Mouse (Mus musculus) kidney, embryonic 16.5 days (tissue): ENCODE data around the gene Cox20. TPM values are rescaled to one million over a fixed set of nuclear protein-coding genes. Genes with fewer than 3 reads are reported as not detected.
"Not testable (repeated sequence)": the region's sequence is repeated elsewhere in the genome, so short reads cannot be mapped to it uniquely, and the experiment has no call there.

Source experiments
- ATAC-seq: fragments of 200-750 bp; cut with Nextera tagmentation; 2 replicates; pipeline ENCODE4 v1.8.0; 2017; ENCODE audit warnings: moderate TSS enrichment; ENCODE audit not compliant: low FRiP score, low TSS enrichment
- H3K27ac ChIP-seq: fragments of 300-500 bp; sonication (generic); 2 replicates; pipeline ENCODE4 v1.5.1; 2014; ENCODE audit warnings: low read length
- H3K27me3 ChIP-seq: fragments of 300-500 bp; sonication (generic); 2 replicates; pipeline ENCODE4 v1.6.1; 2014; ENCODE audit warnings: low read length, control low read depth, mixed read lengths; ENCODE audit not compliant: insufficient read depth
- H3K36me3 ChIP-seq: fragments of 300-500 bp; sonication (generic); 2 replicates; pipeline ENCODE4 v1.6.1; 2014; ENCODE audit warnings: low read length, control low read depth, mixed read lengths; ENCODE audit not compliant: insufficient read depth
- H3K4me1 ChIP-seq: fragments of 300-500 bp; sonication (generic); 2 replicates; pipeline ENCODE4 v1.6.1; 2014; ENCODE audit warnings: low read length, control low read depth, mixed read lengths; ENCODE audit not compliant: insufficient read depth
- H3K4me2 ChIP-seq: fragments of 300-500 bp; sonication (generic); replicated peaks from 2 replicates; pipeline ENCODE4 v1.6.1; 2014; ENCODE audit warnings: low read depth, low read length
- H3K4me3 ChIP-seq: fragments of 300-500 bp; sonication (generic); 2 replicates; pipeline ENCODE4 v1.5.1; 2014; ENCODE audit warnings: mild to moderate bottlenecking, low read length
- H3K9ac ChIP-seq: fragments of 300-500 bp; sonication (generic); replicated peaks from 2 replicates; pipeline ENCODE4 v1.6.1; 2014; ENCODE audit warnings: low read length
- H3K9me3 ChIP-seq: fragments of 300-500 bp; sonication (generic); 2 replicates; pipeline ENCODE4 v1.6.1; 2016; ENCODE audit warnings: low read length, control low read depth
- WGBS: fragments of 180-500 bp; shearing (Covaris S2); extraction: QIAGEN DNeasy Blood & Tissue Kit; methylation state at CpG from one replicate; pipeline ENCODE4 v1.1.7; 2014; 5-methylcytosine and 5-hydroxymethylcytosine counted together
- polyA plus RNA-seq: library from polyadenylated mRNA; unstranded; fragments of >200 nt; fragmentation: Nextera tagmentation; extraction: Ambion mirVana; gene quantifications from 2 replicates; pipeline ENCODE4 v1.2.1, GENCODE M21; 2015

Gene Cox20
- polyA plus RNA-seq = 111 and 124 TPM in 2 replicates

GRCm38 (mm10) chr1:178318389-178319184, at the start of gene Cox20:
Gene Cox20 (plus strand): TSS chr1:178319130.
- H3K9me3 ChIP-seq = no peaks in the 10 kb centered on the region
- H3K36me3 ChIP-seq = peaks cover 22% of the 10 kb centered on the region
- H3K4me3 ChIP-seq = peak within 1 kb of the TSS; percentile 78
- WGBS = under 1% methylated on average over 78 of the region's 83 CpGs
- peaks cover 22% of the 10 kb centered on the region for H3K4me1 ChIP-seq
- no peaks in the 10 kb centered on the region for H3K27me3 ChIP-seq
- peak; percentile 96 for ATAC-seq
- H3K4me2 ChIP-seq = peak within 1 kb of the TSS; percentile 72
- H3K27ac ChIP-seq = peak within 1 kb of the TSS; percentile 99
- H3K9ac ChIP-seq = peak within 1 kb of the TSS; percentile 87

GRCm38 (mm10) chr1:178270635-178271034, 48.3 kb upstream of the Cox20 start:
- no peak overlapping the region for H3K9ac ChIP-seq
- no peaks in the 10 kb centered on the region for H3K36me3 ChIP-seq
- ATAC-seq = no peak
- H3K4me2 ChIP-seq = no peak overlapping the region
- H3K27ac ChIP-seq = no peak overlapping the region
- 68% methylated on average over 6 of the region's 6 CpGs for WGBS
- H3K27me3 ChIP-seq = no peaks in the 10 kb centered on the region
- no peak overlapping the region for H3K4me3 ChIP-seq
- peaks cover 5% of the 10 kb centered on the region; the same call in 1 of the 2 replicates for H3K4me1 ChIP-seq
- H3K9me3 ChIP-seq = no peaks in the 10 kb centered on the region

- peak; percentile 13; the same call in 1 of the 2 replicates for ATAC-seq
- H3K4me2 ChIP-seq = peak overlapping the region; percentile 77
- H3K27me3 ChIP-seq = no peaks in the 10 kb centered on the region
- H3K9me3 ChIP-seq = no peaks in the 10 kb centered on the region
- H3K27ac ChIP-seq = no peak overlapping the region
- WGBS = 14% methylated on average over 9 of the region's 9 CpGs
- H3K36me3 ChIP-seq = no peaks in the 10 kb centered on the region
- no peak overlapping the region for H3K9ac ChIP-seq
- H3K4me3 ChIP-seq = peak overlapping the region; percentile 65
- peaks cover 7% of the 10 kb centered on the region; the same call in 1 of the 2 replicates for H3K4me1 ChIP-seq
Observed at GRCm38 (mm10) chr1:178275174-178275730, 43.7 kb upstream of the Cox20 start.

- peak; percentile 58 for ATAC-seq
- Histone ChIP-seq H3K27ac (no peak overlapping the region), H3K4me1 (peaks cover 7% of the 10 kb centered on the region; the same call in 1 of the 2 replicates), H3K9me3 (no peaks in the 10 kb centered on the region), H3K36me3 (no peaks in the 10 kb centered on the region), H3K4me2 (peak overlapping the region; percentile 77), H3K9ac (peak overlapping the region; percentile 83), H3K4me3 (peak overlapping the region; percentile 65), H3K27me3 (no peaks in the 10 kb centered on the region)
- 2% methylated on average over 11 of the region's 11 CpGs for WGBS
Observed at GRCm38 (mm10) chr1:178275738-178276053, 43.2 kb upstream of the Cox20 start.

GRCm38 (mm10) chr1:178276054-178276911, 42.6 kb upstream of the Cox20 start:
- Histone ChIP-seq H3K9ac (peak overlapping the region; percentile 83), H3K4me1 (peaks cover 7% of the 10 kb centered on the region; the same call in 1 of the 2 replicates), H3K4me2 (peak overlapping the region; percentile 77), H3K9me3 (no peaks in the 10 kb centered on the region), H3K27ac (no peak overlapping the region; the same call in 1 of the 2 replicates), H3K36me3 (no peaks in the 10 kb centered on the region), H3K4me3 (peak overlapping the region; percentile 65), H3K27me3 (no peaks in the 10 kb centered on the region)
- ATAC-seq = peak; percentile 87
- under 1% methylated on average over 78 of the region's 87 CpGs for WGBS

- not testable (repeated sequence) for H3K4me3 ChIP-seq, H3K4me2 ChIP-seq, H3K9me3 ChIP-seq, H3K36me3 ChIP-seq, ATAC-seq, H3K27me3 ChIP-seq, H3K9ac ChIP-seq, H3K27ac ChIP-seq, H3K4me1 ChIP-seq
- 92% methylated on average over 3 of the region's 3 CpGs for WGBS
Observed at GRCm38 (mm10) chr1:178283314-178283713, 35.6 kb upstream of the Cox20 start.

- no peak overlapping the region for H3K4me3 ChIP-seq
- H3K4me2 ChIP-seq = no peak overlapping the region
- no peak overlapping the region for H3K27ac ChIP-seq
- H3K9ac ChIP-seq = no peak overlapping the region
- no peak for ATAC-seq
- no peaks in the 10 kb centered on the region for H3K9me3 ChIP-seq
- no peaks in the 10 kb centered on the region for H3K27me3 ChIP-seq
- WGBS = 72% methylated on average over 2 of the region's 2 CpGs
- no peaks in the 10 kb centered on the region for H3K4me1 ChIP-seq
- no peaks in the 10 kb centered on the region for H3K36me3 ChIP-seq
Observed at GRCm38 (mm10) chr1:178283946-178284720, 34.8 kb upstream of the Cox20 start.

- no peak overlapping the region for H3K27ac ChIP-seq
- 75% methylated on average over 8 of the region's 8 CpGs for WGBS
- no peak overlapping the region for H3K9ac ChIP-seq
- H3K4me1 ChIP-seq = no peaks in the 10 kb centered on the region
- H3K27me3 ChIP-seq = no peaks in the 10 kb centered on the region
- ATAC-seq = no peak
- H3K4me3 ChIP-seq = no peak overlapping the region
- H3K9me3 ChIP-seq = no peaks in the 10 kb centered on the region
- H3K36me3 ChIP-seq = no peaks in the 10 kb centered on the region
- H3K4me2 ChIP-seq = no peak overlapping the region
Observed at GRCm38 (mm10) chr1:178287601-178288176, 31.2 kb upstream of the Cox20 start.

- Histone ChIP-seq H3K36me3 (no peaks in the 10 kb centered on the region), H3K27ac (no peak overlapping the region), H3K4me1 (no peaks in the 10 kb centered on the region), H3K4me2 (no peak overlapping the region), H3K4me3 (no peak overlapping the region), H3K9ac (no peak overlapping the region), H3K27me3 (no peaks in the 10 kb centered on the region), H3K9me3 (no peaks in the 10 kb centered on the region)
- no peak for ATAC-seq
- WGBS = 66% methylated on average over 3 of the region's 3 CpGs
Observed at GRCm38 (mm10) chr1:178291716-178292115, 27.2 kb upstream of the Cox20 start.
